Mouse (Mus musculus) 3134 (cell line): Measurements from ENCODE around the gene Susd6.

Experiments used
- DNase-seq: peaks from one replicate; pipeline ENCODE4 v3.0.0-alpha.2; 2011; ENCODE audit warnings: low spot score; ENCODE audit not compliant: insufficient read length; ENCODE audit errors: extremely low read depth

Gene Susd6

GRCm38 (mm10) chr12:80923602-80924001, 133.3 kb downstream of the Susd6 start:
- no peak for DNase-seq

DNA sequence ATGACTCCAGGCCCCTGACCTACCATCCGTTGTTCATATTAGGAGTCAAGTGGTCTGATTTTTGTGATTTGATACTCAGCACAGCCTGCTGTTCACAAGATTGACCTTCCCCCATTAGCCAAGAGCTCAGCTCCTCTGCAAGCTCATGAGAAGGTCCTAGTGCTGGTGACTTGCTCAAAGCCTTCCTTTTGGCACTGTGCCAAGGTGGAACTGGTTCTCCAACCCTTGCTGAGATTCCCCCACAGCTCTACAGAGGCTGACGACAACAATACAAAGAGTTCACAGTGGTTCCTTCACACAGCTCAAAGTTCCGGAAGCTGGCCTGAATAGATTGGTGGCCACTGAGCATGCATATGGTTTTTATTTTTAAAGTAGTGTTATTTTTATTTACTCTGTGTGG, 133.9 kb downstream of the Susd6 start:
- no peak for DNase-seq

GRCm38 (mm10) chr12:80925919-80926318, 135.6 kb downstream of the Susd6 start:
- DNase-seq: no peak

DNA sequence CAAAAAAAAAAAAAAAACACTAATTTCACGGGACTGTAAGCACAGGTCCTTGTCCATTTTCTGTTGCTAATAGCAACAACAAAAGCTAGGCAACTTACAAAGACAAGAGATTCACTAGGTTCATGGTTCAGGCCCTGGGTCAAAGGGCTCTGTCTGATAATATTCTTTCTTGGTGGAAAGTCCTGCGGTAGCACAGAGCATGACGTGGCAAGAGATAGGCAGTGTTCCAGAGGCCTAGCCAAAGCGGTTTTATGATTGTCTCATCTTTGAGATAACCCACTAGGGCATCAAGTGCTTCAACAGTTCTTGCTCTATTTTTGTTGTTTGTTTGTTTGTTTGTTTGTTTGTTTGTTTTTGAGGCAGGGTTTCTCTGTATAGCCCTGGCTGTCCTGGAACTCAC, 136.2 kb downstream of the Susd6 start:
- DNase-seq: no peak

DNA sequence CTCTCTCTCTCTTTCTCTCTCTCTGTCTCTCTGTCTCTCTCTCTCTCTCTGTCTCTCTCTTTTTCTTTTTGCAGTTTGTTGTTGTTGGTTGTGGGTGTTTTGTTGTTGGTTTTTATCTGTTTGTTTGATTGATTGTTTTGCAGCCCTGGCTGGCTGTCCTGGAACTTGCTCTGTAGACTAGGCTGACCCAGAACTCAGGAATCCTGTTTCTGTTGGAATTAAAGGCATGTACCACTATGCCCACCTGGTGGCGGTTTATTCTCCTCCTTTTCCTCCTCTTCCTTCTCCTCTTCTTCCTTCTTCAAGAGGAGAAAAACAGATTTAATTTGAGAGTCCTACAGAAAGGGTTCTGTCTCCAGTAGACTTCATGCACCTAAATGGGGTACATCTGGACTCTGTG, 137.2 kb downstream of the Susd6 start:
- DNase-seq: no peak

- DNase-seq: no peak
Measured at GRCm38 (mm10) chr12:80928881-80929280, 138.6 kb downstream of the Susd6 start.

- no peak for DNase-seq
Measured at GRCm38 (mm10) chr12:80930141-80930540, 139.8 kb downstream of the Susd6 start.
